In genomic region chr12:32127599-32128507, GRCm38 (mm10) we compare ENCODE assay signal across 7 mouse cellular contexts.
A peak's percentile ranks its signal among the peaks of the same experiment; 100 is the strongest.
DNase-seq lines count a peak whose midpoint lies in the region; ATAC-seq and TF ChIP-seq lines count a peak whose summit lies in the region.

No protein-coding gene starts in this region.

- ATAC-seq in kidney, embryonic 14.5 days (ENCODE audit: low FRiP score, low TSS enrichment): no peak
- no peak for ATAC-seq in embryonic facial prominence, embryonic 15.5 days (ENCODE audit: insufficient number of reproducible peaks, low FRiP score, low TSS enrichment, low read depth)
- no peak for ATAC-seq in liver, embryonic 14.5 days (ENCODE audit: insufficient read depth)
- ATAC-seq in neural tube, embryonic 14.5 days (ENCODE audit: low read depth): peak; percentile 44; the same call in 1 of the 2 replicates

- no peaks in the 10 kb centered on the region for H3K4me1 ChIP-seq in kidney, embryonic 14.5 days (ENCODE audit: control insufficient read depth, insufficient read depth, low read length)
- H3K4me1 ChIP-seq in embryonic facial prominence, embryonic 15.5 days: no peaks in the 10 kb centered on the region
- H3K4me1 ChIP-seq in liver, embryonic 14.5 days (replicated peaks; ENCODE audit: control insufficient read depth in 2 of 2, insufficient read depth in 2 of 2, low read length in 1 of 2): peaks cover 51 to 57% of the 10 kb centered on the region in 2 experiments
- peaks cover 3% of the 10 kb centered on the region; the same call in 1 of the 2 replicates for H3K4me1 ChIP-seq in neural tube, embryonic 14.5 days (ENCODE audit: control insufficient read depth, insufficient read depth, low read length)

- no peaks in the 10 kb centered on the region for H3K36me3 ChIP-seq in kidney, embryonic 14.5 days (ENCODE audit: control insufficient read depth, insufficient read depth, low read length)
- no peaks in the 10 kb centered on the region for H3K36me3 ChIP-seq in embryonic facial prominence, embryonic 15.5 days
- H3K36me3 ChIP-seq in liver, embryonic 14.5 days (replicated peaks; ENCODE audit: control insufficient read depth, insufficient read depth, low read depth): no peaks in the 10 kb centered on the region
- no peaks in the 10 kb centered on the region for H3K36me3 ChIP-seq in neural tube, embryonic 14.5 days (ENCODE audit: control insufficient read depth, insufficient read depth, low read length)

- no peak for TF ChIP-seq CTCF in liver, embryonic 14.5 days (IDR thresholded peaks at IDR 0.05; ENCODE audit: low read depth)

- no peak overlapping the region for H3K27ac ChIP-seq in kidney, embryonic 14.5 days (ENCODE audit: low read depth, low read length)
- no peak overlapping the region for H3K27ac ChIP-seq in embryonic facial prominence, embryonic 15.5 days (replicated peaks)
- H3K27ac ChIP-seq in liver, embryonic 14.5 days: peak overlapping the region; percentile 23; the same call in 1 of the 2 replicates
- peak overlapping the region; percentile 18; the same call in 1 of the 2 replicates for H3K27ac ChIP-seq in neural tube, embryonic 14.5 days (ENCODE audit: low read depth, low read length)

- H3K27me3 ChIP-seq in kidney, embryonic 14.5 days (ENCODE audit: control insufficient read depth, insufficient read depth, low read length): no peaks in the 10 kb centered on the region
- no peaks in the 10 kb centered on the region for H3K27me3 ChIP-seq in embryonic facial prominence, embryonic 15.5 days
- H3K27me3 ChIP-seq in liver, embryonic 14.5 days (ENCODE audit: control insufficient read depth, insufficient read depth, low read length): no peaks in the 10 kb centered on the region
- no peaks in the 10 kb centered on the region for H3K27me3 ChIP-seq in neural tube, embryonic 14.5 days (ENCODE audit: control insufficient read depth, insufficient read depth, low read length)

- H3K4me3 ChIP-seq in kidney, embryonic 14.5 days (ENCODE audit: low read length): no peak overlapping the region
- no peak overlapping the region for H3K4me3 ChIP-seq in embryonic facial prominence, embryonic 15.5 days (replicated peaks)
- H3K4me3 ChIP-seq in liver, embryonic 14.5 days (ENCODE audit: insufficient read depth in 1 of 2, low read depth in 2 of 2, low read length in 2 of 2): no peak overlapping the region
- no peak overlapping the region for H3K4me3 ChIP-seq in neural tube, embryonic 14.5 days (ENCODE audit: low read depth, low read length)

- DNase-seq in kidney, adult 18-20 months: no peak
- DNase-seq in liver, embryonic 14.5 days (ENCODE audit: low read depth in 3 of 3, low spot score in 3 of 3): no peak
- DNase-seq in urinary bladder, adult 2 months (ENCODE audit: low spot score): no peak
- DNase-seq in kidney, adult 9 months: no peak

- 0 out of 2 replicates have a peak, but pooled peaks have one; percentile 6 for TF ChIP-seq EP300 in liver, embryonic 14.5 days (IDR thresholded peaks at IDR 0.05; ENCODE audit: low read depth)

- H3K4me2 ChIP-seq in kidney, embryonic 14.5 days (replicated peaks; ENCODE audit: low read depth, low read length): peak overlapping the region; percentile 26
- 0 out of 2 replicates have a peak overlapping the region, but pooled peaks have one; percentile 15 for H3K4me2 ChIP-seq in embryonic facial prominence, embryonic 15.5 days (replicated peaks)
- H3K4me2 ChIP-seq in liver, embryonic 14.5 days (ENCODE audit: low read depth): peak overlapping the region; percentile 40
- no peak overlapping the region; the same call in 1 of the 2 replicates for H3K4me2 ChIP-seq in neural tube, embryonic 14.5 days (ENCODE audit: low read depth, low read length)

- WGBS in kidney, embryonic 14.5 days: 16% methylated on average over 14 of the region's 14 CpGs
- 29% methylated on average over 14 of the region's 14 CpGs for WGBS in embryonic facial prominence, embryonic 15.5 days
- WGBS in liver, embryonic 14.5 days (ENCODE audit: insufficient replicate concordance): 9% methylated on average over 14 of the region's 14 CpGs
- 15% methylated on average over 14 of the region's 14 CpGs for WGBS in neural tube, embryonic 14.5 days

- H3K9me3 ChIP-seq in kidney, embryonic 14.5 days (ENCODE audit: control insufficient read depth, low read length): no peaks in the 10 kb centered on the region
- H3K9me3 ChIP-seq in embryonic facial prominence, embryonic 15.5 days (replicated peaks): no peaks in the 10 kb centered on the region
- no peaks in the 10 kb centered on the region for H3K9me3 ChIP-seq in liver, embryonic 14.5 days (ENCODE audit: control insufficient read depth, low read length)
- H3K9me3 ChIP-seq in neural tube, embryonic 14.5 days (ENCODE audit: control insufficient read depth, low read length): no peaks in the 10 kb centered on the region

- no peak overlapping the region for H3K9ac ChIP-seq in kidney, embryonic 14.5 days (ENCODE audit: low read depth, low read length)
- H3K9ac ChIP-seq in embryonic facial prominence, embryonic 15.5 days: no peak overlapping the region
- H3K9ac ChIP-seq in liver, embryonic 14.5 days (replicated peaks): peak overlapping the region; percentile 25
- H3K9ac ChIP-seq in neural tube, embryonic 14.5 days (replicated peaks; ENCODE audit: low read depth, low read length): 0 out of 2 replicates have a peak overlapping the region, but pooled peaks have one; percentile 0

Comparison
In these comparisons a context has a peak if more than half of its experiments do, and no peak if none do; other contexts are left out.
1. H3K27ac ChIP-seq: peak in liver, embryonic 14.5 days (single experiment) and neural tube, embryonic 14.5 days (single experiment); none in kidney, embryonic 14.5 days (single experiment) and embryonic facial prominence, embryonic 15.5 days (single experiment).
2. H3K9ac ChIP-seq: peak in liver, embryonic 14.5 days (single experiment) and neural tube, embryonic 14.5 days (single experiment); none in kidney, embryonic 14.5 days (single experiment) and embryonic facial prominence, embryonic 15.5 days (single experiment).